Mouse (Mus musculus) stomach, embryonic 15.5 days (tissue): ENCODE results near the gene Gm45062. TPM values are rescaled to one million over a fixed set of nuclear protein-coding genes. Genes with fewer than 3 reads are reported as not detected.

Source experiments
- ATAC-seq: fragments of 200-750 bp; cut with Nextera tagmentation; 2 replicates; pipeline ENCODE4 v1.8.0; 2017; ENCODE audit warnings: low read depth, moderate number of reproducible peaks, moderate TSS enrichment; ENCODE audit not compliant: insufficient read depth, low FRiP score
- H3K27ac ChIP-seq: fragments of 300-500 bp; sonication (generic); 2 replicates; pipeline ENCODE4 v1.5.1; 2015; ENCODE audit warnings: mild to moderate bottlenecking, inconsistent platforms
- H3K27me3 ChIP-seq: fragments of 300-500 bp; sonication (generic); replicated peaks from 2 replicates; pipeline ENCODE4 v1.6.1; 2015; ENCODE audit warnings: inconsistent platforms
- H3K36me3 ChIP-seq: fragments of 300-500 bp; sonication (generic); 2 replicates; pipeline ENCODE4 v1.6.1; 2015; ENCODE audit warnings: inconsistent platforms
- H3K4me1 ChIP-seq: fragments of 300-500 bp; sonication (generic); 2 replicates; pipeline ENCODE4 v1.6.1; 2015; ENCODE audit warnings: inconsistent platforms
- H3K4me2 ChIP-seq: fragments of 300-500 bp; sonication (generic); 2 replicates; pipeline ENCODE4 v1.6.1; 2015; ENCODE audit warnings: mild to moderate bottlenecking, inconsistent platforms
- H3K4me3 ChIP-seq: fragments of 300-500 bp; sonication (generic); replicated peaks from 2 replicates; pipeline ENCODE4 v1.5.1; 2015; ENCODE audit warnings: inconsistent platforms
- H3K9ac ChIP-seq: fragments of 300-500 bp; sonication (generic); 2 replicates; pipeline ENCODE4 v1.6.1; 2015; ENCODE audit warnings: inconsistent platforms
- H3K9me3 ChIP-seq: fragments of 300-500 bp; sonication (generic); 2 replicates; pipeline ENCODE4 v1.6.1; 2016; ENCODE audit warnings: inconsistent platforms
- WGBS: fragments of 180-500 bp; shearing (Covaris S2); methylation state at CpG from one replicate; pipeline ENCODE4 v1.1.7; 2015; 5-methylcytosine and 5-hydroxymethylcytosine counted together
- polyA plus RNA-seq: library from polyadenylated mRNA; unstranded; fragments of >200 nt; fragmentation: Nextera tagmentation; extraction: Ambion mirVana; gene quantifications from 2 replicates; pipeline ENCODE4 v1.2.1, GENCODE M21; 2015

Gm45062 gene
- polyA plus RNA-seq, 1 experiment from 2014 or later, result 9.7 TPM

DNA sequence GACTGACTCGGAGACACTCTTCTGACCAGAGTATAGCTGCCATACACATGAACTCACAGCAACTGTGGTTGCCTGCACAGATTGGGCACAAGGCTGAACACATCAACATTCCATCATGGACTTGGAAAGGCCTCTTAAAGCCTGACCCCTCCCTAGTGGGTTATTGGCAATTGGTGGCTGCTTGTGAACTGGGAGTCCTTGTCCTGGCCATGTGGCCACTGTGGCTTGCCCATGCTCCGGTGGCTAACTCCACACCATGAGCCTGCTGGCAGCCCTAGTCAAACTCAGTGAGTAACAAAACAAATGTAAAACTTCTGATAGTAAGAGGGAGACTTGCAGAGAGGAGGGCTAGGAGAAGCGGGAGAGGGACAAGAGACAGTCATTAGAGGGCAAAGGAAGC, 212.9 kb downstream of the Gm45062 start:
- Histone ChIP-seq H3K36me3 (no peaks in the 10 kb centered on the region), H3K4me1 (peaks cover 8% of the 10 kb centered on the region; the same call in 1 of the 2 replicates), H3K4me2 (no peak overlapping the region), H3K27me3 (no peaks in the 10 kb centered on the region), H3K4me3 (no peak overlapping the region), H3K9ac (no peak overlapping the region), H3K27ac (no peak overlapping the region), H3K9me3 (no peaks in the 10 kb centered on the region)
- 85% methylated on average over 3 of the region's 3 CpGs for whole genome bisulfite sequencing
- no peak for ATAC-seq

DNA sequence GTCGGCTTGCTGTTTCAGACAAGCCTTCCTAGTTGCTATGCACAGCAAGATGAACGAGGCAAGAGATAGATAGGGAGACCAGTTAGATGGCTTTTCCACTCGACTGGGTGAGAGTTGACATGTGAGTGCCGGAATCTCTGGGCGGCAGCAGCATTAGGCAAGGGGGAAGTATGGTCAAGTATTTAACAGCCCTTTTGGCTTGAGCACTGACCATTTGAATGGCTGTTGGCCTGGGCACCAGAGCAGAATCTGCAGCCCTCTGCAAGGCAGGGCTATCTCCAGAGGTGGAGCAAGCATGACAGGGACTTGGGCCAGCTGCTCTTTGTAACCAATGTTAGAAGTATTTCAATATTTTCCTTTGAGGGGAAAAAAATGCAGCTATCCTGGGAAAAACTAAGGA, 213.7 kb downstream of the Gm45062 start:
- Histone ChIP-seq H3K4me3 (no peak overlapping the region), H3K4me1 (peaks cover 8% of the 10 kb centered on the region; the same call in 1 of the 2 replicates), H3K9ac (no peak overlapping the region), H3K27ac (peak overlapping the region; percentile 21; the same call in 1 of the 2 replicates), H3K27me3 (no peaks in the 10 kb centered on the region), H3K36me3 (no peaks in the 10 kb centered on the region), H3K4me2 (no peak overlapping the region), H3K9me3 (no peaks in the 10 kb centered on the region)
- 37% methylated on average over 5 of the region's 5 CpGs for WGBS
- ATAC-seq, result no peak

DNA sequence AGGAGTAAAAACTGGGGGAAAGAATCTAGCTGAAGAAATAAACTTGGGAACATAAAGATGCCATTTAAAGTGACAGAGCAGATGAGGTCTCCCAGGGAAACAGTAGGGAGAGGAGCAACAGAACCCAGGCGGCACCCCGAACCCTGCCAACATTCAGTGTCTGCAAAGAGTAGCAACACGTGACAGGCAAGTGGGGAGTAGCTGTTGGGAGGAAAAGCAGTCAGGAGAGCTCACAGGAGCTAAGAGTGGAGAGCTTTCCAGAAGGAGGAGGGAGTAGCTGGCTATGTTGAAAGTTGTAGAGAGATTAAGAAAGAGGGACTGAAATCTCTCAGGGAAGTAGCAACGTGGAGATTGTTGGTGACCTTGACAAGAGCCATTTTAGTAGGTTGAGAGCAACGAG, 214.2 kb downstream of the Gm45062 start:
- Histone ChIP-seq H3K4me1 (peaks cover 8% of the 10 kb centered on the region; the same call in 1 of the 2 replicates), H3K36me3 (no peaks in the 10 kb centered on the region), H3K27ac (no peak overlapping the region), H3K4me3 (no peak overlapping the region), H3K4me2 (no peak overlapping the region), H3K9ac (no peak overlapping the region), H3K27me3 (no peaks in the 10 kb centered on the region), H3K9me3 (no peaks in the 10 kb centered on the region)
- WGBS, result 42% methylated on average over 5 of the region's 5 CpGs
- ATAC-seq, result no peak

DNA sequence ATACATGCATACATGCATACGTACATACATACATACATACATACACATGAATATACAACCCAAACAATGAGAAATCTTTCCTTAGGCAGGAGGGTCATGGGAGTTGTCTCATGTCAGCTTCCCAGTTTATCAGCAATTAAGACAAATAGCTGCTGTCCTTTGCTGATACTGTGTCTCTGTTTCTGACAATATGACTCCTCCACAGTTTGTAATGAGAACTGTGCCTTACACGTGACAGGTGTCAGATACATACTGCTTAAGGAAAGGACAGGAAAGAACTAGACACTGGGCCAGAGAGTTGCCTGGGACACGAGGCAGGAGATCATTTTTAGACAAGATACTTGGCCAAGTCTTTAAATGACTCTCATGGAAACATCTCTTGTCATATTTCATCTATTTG, 215.1 kb downstream of the Gm45062 start:
- ATAC-seq, result no peak
- WGBS, result 57% methylated on average over 3 of the region's 3 CpGs
- Histone ChIP-seq H3K9ac (no peak overlapping the region), H3K9me3 (no peaks in the 10 kb centered on the region), H3K4me2 (no peak overlapping the region), H3K27ac (no peak overlapping the region), H3K4me1 (peaks cover 8% of the 10 kb centered on the region; the same call in 1 of the 2 replicates), H3K27me3 (no peaks in the 10 kb centered on the region), H3K36me3 (no peaks in the 10 kb centered on the region), H3K4me3 (no peak overlapping the region)

DNA sequence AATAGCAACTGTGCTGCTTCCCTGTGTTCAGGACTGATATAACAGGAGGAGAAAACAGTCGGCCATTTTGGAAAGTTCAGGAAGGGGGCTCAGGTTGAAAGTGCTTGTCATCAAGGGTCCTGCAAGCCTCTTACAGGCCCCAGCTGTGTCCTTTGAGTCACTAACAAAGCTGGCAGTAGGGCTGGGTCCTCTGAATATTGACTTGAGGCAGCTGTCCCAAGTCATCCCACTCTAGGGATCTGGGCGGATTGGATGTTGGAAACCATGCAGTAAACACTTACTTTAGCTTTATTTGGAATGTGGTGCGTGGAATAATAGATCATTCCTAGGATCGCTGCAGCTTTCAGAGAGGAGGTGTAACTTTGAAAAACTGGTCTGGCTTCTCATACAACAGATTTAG, 215.6 kb downstream of the Gm45062 start:
- Histone ChIP-seq H3K9me3 (no peaks in the 10 kb centered on the region), H3K27me3 (no peaks in the 10 kb centered on the region), H3K9ac (no peak overlapping the region), H3K4me2 (no peak overlapping the region), H3K4me3 (no peak overlapping the region), H3K36me3 (no peaks in the 10 kb centered on the region), H3K27ac (no peak overlapping the region), H3K4me1 (peaks cover 8% of the 10 kb centered on the region; the same call in 1 of the 2 replicates)
- 0 out of 2 replicates have a peak, but pooled peaks have one; percentile 22 for ATAC-seq
- 50% methylated on average over 4 of the region's 4 CpGs for WGBS

DNA sequence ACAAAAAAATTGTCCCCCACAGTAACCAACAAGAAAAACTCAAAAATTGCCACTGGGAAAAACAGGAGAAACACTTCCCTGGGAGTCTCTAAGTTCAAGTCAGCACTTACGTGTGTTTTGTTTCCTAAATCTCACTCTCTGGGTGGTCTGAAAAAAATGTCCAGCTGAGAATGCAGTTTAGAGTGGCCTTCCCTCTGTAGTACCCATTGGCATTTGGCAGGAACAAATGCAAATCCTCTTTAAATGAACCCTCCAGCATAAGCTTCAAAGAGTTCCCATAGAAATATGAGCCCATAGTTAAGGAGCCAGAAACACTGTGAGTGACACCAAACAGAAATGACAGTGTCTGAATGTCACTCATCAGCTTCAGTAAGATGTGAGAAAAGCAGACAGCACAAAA, 219.9 kb downstream of the Gm45062 start:
- no peaks in the 10 kb centered on the region for H3K9me3 ChIP-seq
- H3K4me3 ChIP-seq, result no peak overlapping the region
- H3K27me3 ChIP-seq, result no peaks in the 10 kb centered on the region
- no peak overlapping the region for H3K9ac ChIP-seq
- H3K36me3 ChIP-seq, result no peaks in the 10 kb centered on the region
- 50% methylated on average over 1 of the region's 1 CpGs for WGBS
- no peak overlapping the region for H3K27ac ChIP-seq
- no peak overlapping the region for H3K4me2 ChIP-seq
- no peaks in the 10 kb centered on the region for H3K4me1 ChIP-seq
- no peak for ATAC-seq

DNA sequence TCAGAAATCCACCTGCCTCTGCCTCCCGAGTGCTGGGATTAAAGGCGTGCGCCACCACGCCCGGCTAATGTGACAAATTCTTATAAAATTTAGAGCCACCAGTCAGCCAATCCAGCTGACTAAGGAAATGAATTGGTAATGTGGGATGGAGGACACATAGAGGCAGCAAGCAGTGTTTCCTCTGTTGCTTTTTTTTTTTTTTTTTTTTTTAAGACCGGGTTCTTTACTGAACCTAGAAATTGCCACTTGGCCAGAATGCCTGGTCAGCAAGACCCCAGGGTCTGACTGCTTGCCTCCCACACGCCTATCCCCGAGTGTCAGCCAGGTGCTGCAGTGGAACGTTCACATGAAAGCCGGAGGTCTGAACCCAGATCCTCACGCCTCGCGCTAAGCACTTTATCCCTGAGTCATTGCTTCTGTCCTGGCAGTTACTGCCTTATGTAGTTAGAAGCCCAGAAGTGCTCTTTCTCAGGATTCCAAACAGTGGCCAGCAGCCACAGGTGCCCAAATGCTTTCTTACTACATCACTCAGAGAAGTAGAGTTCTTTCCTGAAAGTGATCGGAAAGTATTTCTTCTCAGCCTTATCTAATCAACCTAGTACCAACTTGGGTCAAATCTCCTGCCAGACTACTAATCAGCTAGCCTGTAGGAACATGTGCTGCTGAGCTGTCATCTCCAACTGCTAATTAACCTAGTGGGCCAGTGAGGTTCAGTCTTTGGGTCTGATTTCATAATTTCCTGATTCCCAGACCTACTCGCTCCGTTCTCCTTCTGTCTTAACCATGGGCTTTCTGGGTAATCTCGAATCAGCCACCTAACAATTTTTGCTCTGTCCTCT, 225.4 kb downstream of the Gm45062 start:
- H3K9ac ChIP-seq, result no peak overlapping the region
- no peaks in the 10 kb centered on the region for H3K4me1 ChIP-seq
- H3K4me2 ChIP-seq, result no peak overlapping the region
- no peak overlapping the region for H3K4me3 ChIP-seq
- WGBS, result 87% methylated on average over 17 of the region's 17 CpGs
- H3K27ac ChIP-seq, result no peak overlapping the region
- no peaks in the 10 kb centered on the region for H3K36me3 ChIP-seq
- no peaks in the 10 kb centered on the region for H3K27me3 ChIP-seq
- H3K9me3 ChIP-seq, result no peaks in the 10 kb centered on the region
- ATAC-seq, result peak; percentile 60; the same call in 1 of the 2 replicates

DNA sequence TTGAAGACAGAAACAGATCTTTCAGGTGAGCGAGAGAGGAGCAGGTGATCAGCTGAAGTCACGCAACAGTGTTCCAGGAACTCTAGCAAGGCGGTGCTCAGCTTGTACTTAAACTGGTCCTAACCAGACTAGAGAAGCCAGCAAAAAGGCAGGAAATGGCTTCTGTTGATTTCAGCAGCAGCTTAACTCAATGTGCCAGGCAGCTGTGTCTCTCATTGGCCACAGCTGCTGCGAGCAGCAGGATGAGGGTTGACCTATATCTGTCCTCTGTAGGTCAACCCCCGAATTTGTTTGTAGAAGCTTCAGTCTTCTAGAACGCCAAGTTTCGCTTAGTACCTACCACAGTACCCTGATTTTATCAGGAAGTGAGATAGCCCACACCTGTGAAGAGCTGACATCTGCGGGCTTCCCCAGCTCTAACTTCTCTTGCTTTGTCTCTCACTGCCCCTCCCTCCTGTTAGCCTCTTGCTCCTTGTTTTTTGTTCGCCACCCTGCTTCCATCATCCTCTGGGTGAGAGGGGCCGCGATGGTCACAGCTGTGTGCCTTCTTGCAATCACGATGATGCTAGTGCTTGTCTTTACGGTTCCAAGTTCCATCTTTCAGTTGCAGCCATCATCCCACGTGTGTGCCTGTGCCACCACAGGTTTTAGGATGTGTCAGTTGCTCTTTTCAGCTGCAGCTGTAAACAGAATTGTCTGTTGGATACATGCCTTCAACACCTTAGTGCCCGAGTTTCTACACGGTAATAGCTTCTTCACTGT, 226.3 kb downstream of the Gm45062 start:
- H3K9ac ChIP-seq, result no peak overlapping the region
- 0 out of 2 replicates have a peak, but pooled peaks have one; percentile 35 for ATAC-seq
- H3K4me1 ChIP-seq, result no peaks in the 10 kb centered on the region
- H3K27me3 ChIP-seq, result no peaks in the 10 kb centered on the region
- H3K4me3 ChIP-seq, result no peak overlapping the region
- 68% methylated on average over 16 of the region's 16 CpGs for WGBS
- H3K36me3 ChIP-seq, result no peaks in the 10 kb centered on the region
- H3K27ac ChIP-seq, result no peak overlapping the region
- H3K9me3 ChIP-seq, result no peaks in the 10 kb centered on the region
- H3K4me2 ChIP-seq, result no peak overlapping the region

DNA sequence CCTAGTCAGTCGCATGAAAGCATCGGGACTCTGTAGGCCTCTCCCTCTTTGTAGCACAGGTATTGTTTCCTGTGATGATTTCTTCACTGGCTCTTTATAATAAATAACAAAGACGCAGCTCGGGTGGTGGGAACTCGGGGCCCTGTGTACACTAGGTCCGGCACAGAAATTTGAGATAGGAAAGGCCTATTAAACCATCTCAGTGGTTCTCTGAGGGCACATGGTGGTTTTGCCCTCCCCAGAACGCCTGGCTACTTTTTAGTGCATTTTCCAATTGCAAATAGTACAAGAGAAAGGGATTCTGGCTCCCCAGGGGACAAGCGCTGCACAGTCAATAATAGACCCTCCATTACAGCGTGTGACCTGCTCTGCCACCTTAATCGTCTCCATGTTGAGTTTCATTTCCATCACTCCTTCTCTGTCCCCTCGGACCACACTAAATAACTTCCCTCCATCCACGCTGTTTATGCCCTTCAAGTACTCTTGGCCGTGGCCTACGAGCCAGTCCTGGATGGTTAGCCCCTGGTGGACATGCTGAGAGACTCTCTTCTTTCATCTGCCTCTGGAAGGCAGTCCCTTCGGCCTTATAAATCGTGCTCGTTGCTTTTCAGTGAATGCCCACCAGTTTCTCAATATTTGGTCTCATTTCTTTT, 227.3 kb downstream of the Gm45062 start:
- Histone ChIP-seq H3K9ac (no peak overlapping the region), H3K4me2 (no peak overlapping the region), H3K4me1 (no peaks in the 10 kb centered on the region), H3K4me3 (no peak overlapping the region), H3K27ac (no peak overlapping the region), H3K36me3 (no peaks in the 10 kb centered on the region), H3K27me3 (no peaks in the 10 kb centered on the region), H3K9me3 (no peaks in the 10 kb centered on the region)
- 89% methylated on average over 17 of the region's 17 CpGs for WGBS
- no peak for ATAC-seq

DNA sequence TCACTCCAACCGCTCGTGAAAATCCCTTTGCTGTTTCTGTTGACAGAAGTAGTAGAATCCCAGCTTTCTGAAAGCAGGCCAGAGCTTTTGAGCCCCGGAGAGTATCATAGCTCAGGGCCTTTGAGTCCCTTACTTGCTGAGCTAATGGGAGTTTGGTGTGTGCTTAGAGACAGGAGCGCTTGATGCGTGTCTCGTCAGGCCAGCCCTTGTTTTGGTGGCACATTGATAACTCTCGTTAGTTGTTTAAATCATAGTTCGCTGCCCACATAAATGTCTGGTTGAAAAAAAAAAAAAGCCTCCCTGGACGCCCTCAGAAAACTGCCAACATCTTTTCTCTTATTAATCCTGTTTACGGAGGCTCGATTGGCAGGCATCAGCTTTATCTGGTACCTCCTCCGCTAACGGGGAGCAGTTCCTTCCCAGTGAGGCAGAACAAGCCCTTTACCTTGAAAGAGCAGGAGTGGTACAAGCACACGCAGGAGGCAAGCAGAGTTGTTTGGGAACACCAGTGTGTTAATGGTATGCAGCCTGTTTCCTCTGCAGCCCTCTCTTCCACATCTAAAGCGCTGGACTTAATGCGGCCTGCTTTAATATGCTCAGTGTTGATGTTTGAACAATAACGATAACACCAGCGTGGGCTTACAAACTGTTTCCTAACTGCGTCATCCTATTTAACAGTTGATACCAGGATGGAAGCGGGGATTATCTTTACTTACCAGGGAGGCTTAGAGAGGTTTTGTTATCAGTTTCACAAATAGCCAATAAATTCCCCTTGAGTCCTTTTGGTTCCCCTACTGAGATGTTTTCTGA, 228.0 kb downstream of the Gm45062 start:
- Histone ChIP-seq H3K9me3 (no peaks in the 10 kb centered on the region), H3K4me3 (no peak overlapping the region), H3K36me3 (no peaks in the 10 kb centered on the region), H3K4me1 (no peaks in the 10 kb centered on the region), H3K4me2 (no peak overlapping the region), H3K27me3 (no peaks in the 10 kb centered on the region), H3K9ac (no peak overlapping the region), H3K27ac (no peak overlapping the region)
- 61% methylated on average over 20 of the region's 20 CpGs for WGBS
- ATAC-seq, result peak; percentile 82; the same call in 1 of the 2 replicates

DNA sequence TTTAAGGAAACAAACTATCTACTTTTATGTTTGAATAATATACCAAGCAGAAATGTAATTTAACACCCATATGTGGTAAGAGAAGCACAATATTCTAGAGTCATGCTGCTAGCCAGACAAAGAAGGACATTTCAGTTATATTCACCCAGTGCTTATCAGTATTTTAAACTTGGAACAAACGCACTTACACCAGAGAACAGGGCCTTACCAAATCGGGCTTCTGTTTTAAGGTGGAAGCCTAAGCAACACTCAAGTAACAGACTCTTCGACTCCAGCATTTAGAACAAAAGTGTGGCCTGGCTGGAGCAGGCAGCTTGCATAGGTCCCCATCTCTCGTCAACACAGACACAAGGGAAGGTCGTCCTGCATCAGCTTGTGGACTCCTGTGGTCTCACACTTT, 229.0 kb downstream of the Gm45062 start:
- no peaks in the 10 kb centered on the region for H3K27me3 ChIP-seq
- 53% methylated on average over 5 of the region's 5 CpGs for WGBS
- ATAC-seq, result no peak
- H3K9ac ChIP-seq, result no peak overlapping the region
- H3K4me1 ChIP-seq, result no peaks in the 10 kb centered on the region
- no peaks in the 10 kb centered on the region for H3K9me3 ChIP-seq
- no peak overlapping the region for H3K4me3 ChIP-seq
- no peak overlapping the region for H3K4me2 ChIP-seq
- no peak overlapping the region for H3K27ac ChIP-seq
- H3K36me3 ChIP-seq, result no peaks in the 10 kb centered on the region
